Mouse (Mus musculus): Measurements from ENCODE around the gene Hif3a.

Hif3a gene

DNA sequence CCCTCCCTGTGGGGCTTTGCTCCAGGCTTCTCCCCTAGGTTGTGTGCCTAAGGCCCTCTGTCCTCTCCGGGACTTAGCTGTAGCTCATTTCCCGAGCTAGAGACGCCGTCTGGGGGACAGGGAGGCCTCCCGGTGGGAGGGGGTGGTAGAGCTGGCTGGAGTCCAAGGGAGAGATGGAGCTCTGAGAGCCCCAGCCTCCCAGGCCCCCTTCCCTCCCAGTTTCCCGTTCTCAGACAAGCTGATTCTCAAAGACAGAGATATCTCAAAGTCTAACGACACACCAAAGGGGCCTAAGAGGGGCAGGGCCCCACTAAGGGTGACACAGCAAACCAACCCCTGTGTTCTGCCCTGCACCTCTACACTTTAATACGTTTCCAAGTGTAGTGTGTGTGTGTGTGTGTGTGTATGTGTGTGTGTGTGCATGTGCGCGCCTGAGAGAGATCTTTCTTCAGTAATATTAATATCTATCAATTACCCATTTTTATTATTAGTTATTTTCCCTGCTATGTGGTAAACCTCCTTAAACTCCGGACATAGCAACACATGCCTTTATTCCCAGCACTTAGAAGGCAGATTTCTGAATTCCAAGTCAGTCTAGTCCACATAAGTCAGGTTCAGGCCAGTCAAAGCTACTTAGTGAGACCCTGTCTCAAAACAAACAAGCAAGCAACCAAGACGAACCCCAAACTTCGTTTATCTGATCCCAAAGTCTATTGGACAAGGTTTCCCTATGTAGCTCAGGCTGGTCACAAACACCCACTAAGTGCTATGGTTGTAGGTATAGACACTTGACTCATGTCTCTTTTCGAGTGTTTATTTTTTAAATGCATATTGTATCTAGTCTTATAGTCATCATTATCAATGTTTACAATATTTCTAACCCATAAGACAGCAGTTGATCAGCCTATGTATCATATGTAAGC lies 5.4 kb downstream of the Hif3a start:
- in situ Hi-C loops (cut with MboI, MseI), result loop anchor here (5.0 kb wide), 1 partner anchor 105 kb away; no protein-coding TSS in a partner anchor

DNA sequence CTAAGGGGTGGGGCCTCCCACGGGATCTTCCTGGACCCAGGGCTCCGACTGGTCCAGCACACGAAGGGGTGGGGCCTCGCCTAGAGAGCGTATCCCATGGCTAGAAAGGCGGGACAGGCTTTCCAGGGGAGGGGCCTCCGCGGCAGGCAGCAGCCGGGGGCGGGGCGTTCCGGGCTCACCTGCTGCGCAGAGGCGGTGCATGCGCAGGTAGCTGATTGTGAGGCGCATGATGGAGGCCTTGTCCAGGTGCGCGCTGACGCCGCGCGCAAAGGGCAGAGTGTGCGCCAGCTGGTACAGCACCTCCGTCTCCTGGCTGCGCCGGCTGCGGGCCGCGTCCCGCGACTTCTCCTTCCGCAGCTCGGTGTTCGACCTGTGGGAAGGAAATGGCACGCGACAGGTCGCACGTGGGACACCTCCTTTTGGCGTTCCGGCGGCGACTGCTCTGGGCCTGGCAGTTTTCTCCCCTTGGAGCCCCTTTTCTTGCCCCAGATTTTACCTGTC lies 6.1 kb downstream of the Hif3a start:
- in situ Hi-C loops (cut with MboI, MseI), result loop anchor here (5.0 kb wide), 1 partner anchor 104 kb away; no protein-coding TSS in a partner anchor

GRCm38 (mm10) chr7:17055287-17055946 lies 6.8 kb downstream of the Hif3a start:
- in situ Hi-C loops (cut with MboI, MseI), result loop anchor here (5.0 kb wide), 1 partner anchor 103 kb away; no protein-coding TSS in a partner anchor

GRCm38 (mm10) chr7:17054325-17054989 lies 7.8 kb downstream of the Hif3a start:
- in situ Hi-C loops (cut with MboI, MseI), result no loop called here

DNA sequence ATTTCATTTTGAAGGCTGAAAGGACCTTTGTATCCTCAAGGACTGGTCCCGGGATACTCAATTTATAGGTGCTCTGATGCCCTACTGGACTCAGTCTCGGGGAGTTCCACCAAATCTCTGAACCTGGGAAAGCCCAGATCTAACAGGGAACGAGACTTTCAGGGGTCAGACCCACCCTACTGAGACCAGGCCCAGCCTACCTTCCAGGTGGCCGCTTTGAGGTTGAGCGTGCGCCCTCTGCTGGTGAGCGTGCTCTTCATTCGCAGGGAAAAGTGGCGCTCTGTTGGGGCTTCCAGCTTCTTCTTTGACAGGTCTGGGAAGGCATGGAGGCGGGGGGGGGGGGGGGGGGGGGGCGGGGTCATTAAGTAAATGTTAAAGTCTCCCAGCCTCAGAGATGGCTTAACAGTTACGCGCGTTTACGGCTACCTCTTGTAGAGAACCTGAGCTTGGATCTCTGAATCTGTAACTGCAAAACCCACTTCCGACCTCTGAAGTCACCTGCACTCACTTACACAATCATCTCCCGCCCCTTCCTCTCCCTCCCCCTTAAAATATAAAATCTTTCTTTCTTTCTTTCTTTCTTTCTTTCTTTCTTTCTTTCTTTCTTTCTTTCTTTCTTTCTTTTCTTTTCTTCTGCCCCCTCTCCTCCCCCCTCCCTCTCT lies 11.2 kb downstream of the Hif3a start:
- in situ Hi-C loops (cut with MboI, MseI), result no loop called here

DNA sequence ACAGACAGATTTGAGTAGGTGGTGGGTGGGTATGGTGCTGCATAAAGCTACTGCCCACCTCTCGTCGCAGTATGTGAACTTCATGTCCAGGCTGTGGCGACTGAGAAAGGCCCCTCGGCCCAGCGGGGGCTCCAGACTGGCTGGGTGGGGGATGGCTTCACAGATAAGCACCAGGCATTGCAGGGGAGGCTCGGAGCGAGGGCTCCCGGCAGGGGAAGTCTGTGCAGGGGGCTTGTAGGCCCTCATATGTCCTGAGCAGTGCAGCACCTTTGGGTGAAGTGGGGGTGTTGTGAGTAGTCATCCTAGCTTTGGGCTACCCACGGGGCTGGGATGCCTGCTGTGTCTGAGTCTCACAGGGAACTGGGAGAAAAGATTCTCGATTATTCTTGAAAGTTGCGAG lies 11.7 kb downstream of the Hif3a start:
- in situ Hi-C loops (cut with MboI, MseI), result no loop called here

DNA sequence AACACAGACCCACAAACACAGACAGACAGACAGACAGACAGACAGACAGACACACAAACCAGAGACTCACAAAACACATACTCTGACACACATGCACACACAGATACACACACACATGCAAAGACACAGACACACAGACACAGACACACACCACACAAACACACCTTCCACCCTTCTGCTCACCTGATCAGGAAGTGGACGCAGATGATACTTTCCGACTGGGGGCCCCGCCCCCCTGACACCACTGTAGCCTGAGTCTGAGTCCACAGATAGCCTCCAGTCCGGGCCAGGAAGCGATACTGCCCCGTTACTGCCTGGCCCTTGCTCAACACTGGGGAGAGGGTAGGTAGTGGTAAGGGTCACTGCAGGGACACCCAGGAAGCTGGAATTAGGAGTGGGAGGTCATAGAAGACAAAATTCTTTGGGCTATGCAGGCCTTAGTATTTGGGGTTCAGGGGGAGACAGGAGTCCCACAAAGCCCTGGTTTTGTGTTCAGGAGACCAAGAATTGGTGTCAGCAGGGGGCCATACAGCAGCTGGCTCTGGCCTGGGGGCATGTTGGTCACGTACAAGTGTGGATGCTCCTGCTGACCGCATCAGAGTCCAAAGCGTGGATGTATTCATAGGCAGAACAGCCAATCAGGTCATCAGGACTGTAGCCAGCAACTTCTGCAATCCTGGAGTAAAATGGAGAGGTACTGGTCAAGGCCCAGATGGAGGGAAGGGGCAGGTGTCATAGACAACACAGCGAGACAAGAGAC lies 13.6 kb downstream of the Hif3a start:
- in situ Hi-C loops (cut with MboI, MseI), result no loop called here

DNA sequence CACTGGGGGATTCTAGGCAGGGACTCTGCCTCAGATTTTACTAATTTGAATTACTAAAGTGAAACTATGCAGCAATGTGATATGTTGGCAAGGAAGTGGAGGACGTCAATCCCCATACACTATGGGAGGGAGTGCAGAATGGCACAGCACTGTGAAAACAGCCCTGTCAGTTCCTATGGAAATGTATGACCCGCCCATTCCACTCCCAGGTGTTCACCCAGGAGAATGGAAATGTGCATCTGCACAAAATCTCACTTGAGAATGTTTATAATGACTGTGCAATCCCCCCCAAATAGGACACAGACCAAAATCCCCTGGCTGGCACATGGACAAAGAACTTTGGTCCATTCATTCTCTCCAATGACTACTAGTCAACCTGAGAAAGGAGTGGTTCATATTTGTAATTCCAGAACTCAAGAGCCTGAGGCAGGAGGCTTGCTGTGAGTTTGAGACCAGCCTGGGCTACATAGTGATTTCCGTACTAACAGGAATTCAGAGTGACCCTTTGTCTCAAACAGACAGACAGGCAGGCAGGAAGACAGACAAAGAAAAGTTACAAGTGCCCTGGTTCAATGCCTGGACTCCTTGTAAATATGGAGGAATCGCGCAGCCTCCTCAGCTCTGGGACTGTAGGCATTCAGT lies 15.1 kb downstream of the Hif3a start:
- in situ Hi-C loops (cut with MboI, MseI), result no loop called here

DNA sequence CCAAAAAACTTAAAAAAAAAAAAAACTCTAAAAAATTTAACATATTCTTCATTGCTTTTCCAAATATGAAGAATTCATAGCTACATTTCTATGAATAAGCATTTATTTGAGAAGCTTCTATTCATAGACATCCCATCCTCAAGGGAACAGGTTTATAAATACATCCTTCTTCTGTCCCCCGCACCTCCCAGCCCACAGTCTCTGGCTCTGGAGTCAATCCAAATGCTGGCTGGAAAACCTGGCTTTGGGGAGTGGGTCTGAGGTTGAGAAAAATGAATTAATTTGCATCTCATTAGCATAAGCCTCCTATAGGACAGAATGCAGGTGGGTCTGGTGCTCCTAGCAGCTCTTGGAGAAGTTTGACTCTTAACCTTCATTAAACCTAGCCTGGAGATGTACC lies 16.5 kb downstream of the Hif3a start:
- in situ Hi-C loops (cut with MboI, MseI), result no loop called here

DNA sequence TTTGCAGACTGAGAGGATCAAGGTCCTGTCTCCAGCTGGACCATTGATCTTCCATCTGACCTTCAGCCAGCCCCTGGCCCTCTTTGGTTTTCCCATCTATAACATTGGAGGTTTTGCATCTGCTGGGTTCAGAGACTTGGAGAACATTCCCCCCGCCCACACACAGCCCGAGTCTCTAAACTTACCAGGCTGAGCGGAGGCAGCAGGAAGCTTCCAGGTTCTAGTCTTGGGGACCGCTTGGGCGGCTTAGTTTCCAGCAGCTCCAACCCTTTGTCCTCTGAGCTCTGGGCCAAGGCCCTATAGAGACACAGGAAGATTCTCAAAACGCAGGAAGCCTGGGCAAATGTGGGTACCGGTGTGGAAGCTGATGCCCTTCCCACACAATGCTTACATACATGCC lies 22.9 kb downstream of the Hif3a start:
- in situ Hi-C loops (cut with MboI, MseI), result no loop called here

DNA sequence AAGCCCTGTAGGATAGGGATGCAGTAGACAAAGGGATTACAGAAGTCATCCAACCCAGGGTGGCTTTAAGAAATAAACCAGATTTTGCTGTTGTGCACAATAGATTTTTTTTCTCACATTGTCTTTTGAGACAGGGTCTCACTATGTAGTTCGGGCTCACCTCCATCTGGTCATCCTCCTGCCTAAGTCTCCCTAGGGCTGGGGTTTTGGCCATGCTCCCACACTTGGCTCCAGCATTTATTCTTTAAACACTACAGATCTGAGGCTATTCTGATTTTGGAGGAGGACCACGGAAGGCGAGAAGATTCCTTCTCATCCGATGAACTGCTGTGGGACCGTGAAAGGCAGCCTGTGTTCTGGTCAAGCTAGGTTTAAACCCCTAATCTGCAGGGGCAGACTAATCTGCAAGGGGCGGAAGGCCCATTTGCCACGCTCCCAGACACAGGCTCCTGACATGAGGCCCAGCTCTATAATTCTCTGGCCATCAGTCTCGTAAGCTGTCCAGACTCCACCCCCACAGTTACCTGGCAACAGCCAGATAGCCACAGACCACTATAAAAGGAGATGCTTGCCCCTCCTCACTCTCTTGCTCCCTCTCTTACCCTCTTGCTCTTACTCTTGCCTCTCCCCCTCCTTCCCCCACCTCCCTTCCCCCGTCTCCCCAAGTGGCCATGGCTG lies 24.1 kb downstream of the Hif3a start:
- in situ Hi-C loops (cut with MboI, MseI), result no loop called here

- in situ Hi-C loops (cut with MboI, MseI), result no loop called here
Measured at GRCm38 (mm10) chr7:17030239-17030638, 32.0 kb downstream of the Hif3a start.

DNA sequence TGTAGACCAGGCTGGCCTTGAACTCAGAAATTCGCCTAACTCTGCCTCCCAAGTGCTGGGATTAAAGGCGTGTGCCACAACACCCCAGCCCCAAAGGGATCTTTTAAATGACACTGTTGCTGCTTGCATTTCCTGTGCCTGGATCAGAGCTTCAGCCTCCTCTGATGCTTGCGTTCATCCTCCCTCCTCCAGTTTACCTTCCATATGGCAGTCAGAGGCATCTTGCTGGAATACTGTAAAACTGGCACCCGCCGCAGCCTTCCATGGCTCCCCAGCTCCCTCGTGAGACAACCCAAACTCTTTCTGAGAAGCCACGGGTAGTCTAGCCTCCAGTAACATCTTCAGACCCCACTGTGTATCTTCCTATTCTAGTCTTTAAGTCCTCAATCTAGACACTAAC lies 33.3 kb downstream of the Hif3a start:
- in situ Hi-C loops (cut with MboI, MseI), result no loop called here

GRCm38 (mm10) chr7:17027588-17028343 lies 34.5 kb downstream of the Hif3a start, which contains the start of gene Ppp5c:
TSS of gene Ppp5c (minus strand) at chr7:17027924.
- in situ Hi-C loops (cut with MboI, MseI), result no loop called here

GRCm38 (mm10) chr7:17026710-17027587 lies 35.3 kb downstream of the Hif3a start:
- in situ Hi-C loops (cut with MboI, MseI), result no loop called here

GRCm38 (mm10) chr7:17025896-17026622 lies 36.2 kb downstream of the Hif3a start:
- in situ Hi-C loops (cut with MboI, MseI), result no loop called here

DNA sequence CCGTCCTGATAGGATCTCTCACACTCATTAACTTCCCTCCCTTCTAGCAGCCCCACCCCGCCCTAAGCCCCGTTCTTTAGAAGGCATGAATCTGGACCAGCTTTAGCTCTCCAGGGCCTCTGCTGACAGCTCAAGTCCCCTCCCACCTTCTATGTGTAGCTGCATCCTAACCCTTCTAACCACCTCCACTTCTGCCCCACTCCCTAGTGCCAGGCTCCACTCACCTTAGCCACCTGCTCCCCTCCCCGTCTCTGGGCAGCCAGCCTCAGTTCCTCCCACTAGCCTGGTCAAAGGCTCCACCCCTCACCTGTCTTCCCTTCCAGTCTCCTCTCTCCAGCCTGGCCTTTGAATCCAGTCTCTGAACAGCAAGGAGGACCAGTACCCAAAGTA lies 36.7 kb downstream of the Hif3a start:
- in situ Hi-C loops (cut with MboI, MseI), result no loop called here

Measured in regulatory T cell (primary cell).